Mouse (Mus musculus) thymus, postnatal 4 days (tissue): Measurements from ENCODE around the gene Pcolce2.

Experiments
- DNase-seq: peaks from one replicate; pipeline ENCODE4 v3.0.0; 2021

The Pcolce2 gene

DNA sequence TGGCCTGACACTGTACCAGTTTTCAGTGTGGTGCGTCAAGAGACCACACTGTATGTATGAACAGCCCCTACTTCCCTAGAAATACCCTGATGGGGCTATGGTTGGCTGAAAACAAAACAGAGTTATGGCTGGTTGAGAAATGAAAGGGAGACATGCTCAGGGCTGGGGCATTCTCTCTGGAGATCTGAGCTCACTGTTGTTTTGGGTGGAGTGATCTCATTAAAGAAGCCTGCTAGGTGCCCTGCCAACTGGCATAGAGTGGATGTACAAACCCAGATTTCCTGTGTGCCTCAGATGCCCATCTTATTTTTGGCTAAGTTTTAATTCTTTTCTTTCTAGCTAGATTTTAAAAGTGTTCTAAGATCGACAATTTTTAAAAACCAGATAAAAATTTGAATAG is 20.5 kb downstream of the Pcolce2 start:
- DNase-seq: no peak

DNA sequence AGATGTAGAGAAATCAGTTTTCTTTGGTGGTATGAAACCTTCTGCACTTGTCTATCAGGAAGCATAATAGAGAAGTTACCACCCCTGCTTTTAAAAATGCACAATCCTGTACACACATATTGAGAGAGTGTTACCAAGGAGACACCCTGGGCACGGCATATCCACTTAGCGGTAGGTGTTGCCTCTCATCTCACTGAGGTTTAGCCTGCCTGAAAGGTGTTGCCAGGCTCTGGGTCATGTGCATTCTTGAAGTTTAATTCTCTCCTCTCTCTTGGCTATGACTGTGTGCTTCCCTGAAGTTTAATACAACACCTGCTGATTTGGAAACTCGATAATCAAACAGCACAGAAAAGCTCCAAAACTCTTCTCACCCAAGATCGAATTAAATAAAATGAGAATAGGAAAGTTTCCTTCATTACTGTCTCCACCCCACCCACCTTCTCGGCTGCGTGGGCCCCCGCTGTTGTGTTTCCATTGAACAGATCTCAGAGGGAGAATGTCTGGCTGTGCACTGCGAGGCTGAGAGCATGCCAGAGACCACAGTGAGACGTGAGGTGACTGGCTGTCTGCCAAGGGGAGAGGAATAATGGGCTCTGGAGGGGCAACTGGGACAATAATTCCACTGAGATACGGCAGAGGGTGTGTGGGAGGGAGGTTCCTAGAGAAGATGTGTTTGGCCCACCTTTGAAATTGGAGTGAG is 27.0 kb downstream of the Pcolce2 start:
- DNase-seq: no peak

DNA sequence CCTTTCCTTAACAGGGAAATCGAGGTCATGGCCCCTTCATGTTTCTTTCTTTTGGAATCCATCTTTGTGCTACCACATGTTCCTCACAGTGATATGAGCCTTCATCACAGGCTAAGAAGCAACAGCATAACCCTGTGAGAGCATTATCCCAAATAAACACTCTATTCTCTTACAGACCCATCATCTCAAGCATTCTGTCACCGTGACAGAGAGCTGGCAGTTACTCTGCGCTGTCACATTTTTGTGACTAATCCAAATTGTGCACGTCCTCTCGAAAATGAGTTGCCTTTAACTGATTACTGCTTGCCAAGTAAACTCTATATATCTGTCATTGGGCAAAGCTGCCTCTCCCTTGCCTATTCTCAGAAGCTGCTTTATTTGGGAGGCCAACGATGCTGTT is 28.4 kb downstream of the Pcolce2 start:
- DNase-seq: no peak

DNA sequence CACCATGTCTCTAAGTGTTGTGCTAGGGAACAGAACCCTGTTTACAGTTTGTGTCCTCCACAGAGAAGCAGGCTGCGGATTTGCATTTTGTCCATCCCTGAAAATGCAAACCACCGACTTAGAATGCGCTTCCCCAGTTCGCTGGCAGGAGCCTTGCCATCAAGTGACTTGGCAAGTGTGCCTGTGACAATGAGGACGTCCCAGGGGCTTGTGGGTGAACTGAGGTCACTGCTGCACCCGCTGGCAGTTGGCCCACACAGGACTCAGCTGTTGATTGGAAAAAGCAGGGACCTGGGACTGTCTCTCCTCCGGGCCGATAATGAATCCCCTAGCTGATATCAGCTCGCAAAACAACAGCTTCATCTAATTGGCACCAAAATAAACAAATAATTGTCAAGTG is 30.4 kb downstream of the Pcolce2 start:
- DNase-seq: no peak

DNA sequence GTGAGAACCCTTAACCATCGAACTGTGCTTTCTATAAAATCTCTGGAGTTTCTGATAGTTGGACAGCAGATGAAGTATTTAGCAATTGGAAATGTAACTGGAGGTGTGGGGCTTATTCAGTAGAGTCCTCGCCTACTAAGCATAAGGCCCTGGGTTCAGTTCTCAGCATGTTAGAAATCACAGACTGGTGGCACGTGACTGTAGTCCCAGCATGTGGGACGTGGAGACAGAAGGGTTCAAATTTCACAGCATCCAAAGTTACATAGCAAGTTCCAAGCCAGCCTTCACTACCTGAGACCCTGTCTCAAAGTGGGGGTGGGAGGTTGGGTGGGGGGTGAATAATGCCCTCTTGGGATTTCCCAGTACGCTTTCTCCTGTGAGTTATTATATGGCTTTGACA is 30.9 kb downstream of the Pcolce2 start:
- DNase-seq: no peak

DNA sequence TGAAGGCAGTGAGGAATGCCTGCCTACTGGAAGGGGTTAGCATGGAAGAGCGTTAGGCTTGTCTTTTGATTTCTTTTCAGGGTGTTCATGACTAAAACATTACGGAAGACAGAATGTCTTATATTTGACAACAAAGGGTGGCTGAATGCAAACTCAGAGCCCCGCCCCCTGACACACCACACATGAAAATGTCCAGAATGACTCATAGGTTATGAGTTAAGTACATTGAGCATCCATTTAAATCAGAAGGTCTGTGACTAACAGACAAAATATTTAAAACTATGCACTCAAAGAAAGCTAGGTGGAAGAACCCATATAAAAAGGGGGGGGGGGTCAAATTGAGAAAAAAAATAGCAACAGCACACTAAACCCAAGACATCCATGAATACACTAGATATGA is 34.9 kb downstream of the Pcolce2 start:
- no peak for DNase-seq

DNA sequence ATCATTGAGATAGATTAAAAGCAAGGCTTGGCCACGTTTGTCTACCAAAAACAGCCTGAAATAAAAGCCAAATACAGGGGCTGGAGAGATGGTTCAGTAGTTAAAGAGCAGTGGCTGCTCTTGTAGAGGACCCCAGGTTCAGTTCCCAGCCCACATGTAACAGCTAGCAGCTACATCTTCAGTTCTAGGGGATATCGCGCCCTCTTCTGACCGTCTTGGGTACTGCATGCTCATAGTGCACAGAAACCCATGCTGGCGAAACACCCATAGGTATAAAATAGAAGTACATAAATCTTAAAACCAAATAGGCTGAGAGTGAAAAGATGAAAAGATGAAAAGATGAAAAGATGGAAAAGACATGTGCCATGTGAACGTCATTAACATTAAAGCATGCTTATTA is 35.4 kb downstream of the Pcolce2 start:
- DNase-seq: no peak

DNA sequence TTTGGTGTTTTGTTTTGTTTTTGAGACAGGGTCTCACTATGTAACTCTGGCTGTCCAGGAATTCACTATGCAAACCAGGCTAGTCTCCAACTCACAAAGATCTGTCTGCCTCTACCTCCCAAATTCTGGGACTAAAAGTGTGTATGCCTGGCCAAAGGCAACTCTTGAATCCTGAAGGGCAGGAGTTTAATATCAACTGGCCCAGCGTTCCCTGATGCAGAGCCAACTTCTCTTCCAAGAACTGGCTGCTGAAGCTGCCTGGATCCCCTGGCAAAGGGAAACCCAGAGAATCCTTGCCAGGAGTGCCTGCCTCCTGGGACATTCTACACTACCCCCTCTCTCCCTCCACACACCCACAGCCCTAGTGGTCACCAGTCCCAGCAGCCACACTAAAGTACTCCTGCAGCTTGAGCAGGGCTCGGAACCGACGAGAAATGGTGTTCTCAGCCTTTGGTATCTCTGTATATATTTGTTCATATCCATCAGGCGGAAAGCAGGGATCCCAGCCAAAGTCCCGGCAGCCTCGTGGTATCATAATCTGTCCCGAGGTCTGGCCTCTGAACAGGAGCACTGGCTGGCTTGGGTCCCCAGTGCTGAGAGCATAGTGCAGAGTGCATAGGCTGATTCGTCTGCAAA is 37.8 kb downstream of the Pcolce2 start:
- no peak for DNase-seq

DNA sequence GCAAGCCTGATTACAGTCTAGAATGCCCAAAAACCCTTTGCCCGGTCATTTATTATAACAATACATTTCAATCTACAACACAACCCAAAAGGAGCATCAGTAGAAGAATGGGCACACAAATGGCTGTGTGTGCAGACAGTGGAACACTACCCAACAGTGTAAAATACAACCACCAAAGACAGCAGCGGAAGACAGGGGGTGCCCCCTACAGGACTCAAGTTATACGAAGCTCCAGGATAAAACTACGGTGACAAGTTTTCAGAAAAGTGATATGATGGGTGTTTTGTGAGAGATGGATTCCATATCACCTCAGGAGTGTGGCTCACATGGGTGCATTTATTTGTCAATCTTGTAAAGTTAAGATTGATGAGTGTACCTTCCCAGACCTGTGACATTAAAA is 38.6 kb downstream of the Pcolce2 start:
- no peak for DNase-seq

DNA sequence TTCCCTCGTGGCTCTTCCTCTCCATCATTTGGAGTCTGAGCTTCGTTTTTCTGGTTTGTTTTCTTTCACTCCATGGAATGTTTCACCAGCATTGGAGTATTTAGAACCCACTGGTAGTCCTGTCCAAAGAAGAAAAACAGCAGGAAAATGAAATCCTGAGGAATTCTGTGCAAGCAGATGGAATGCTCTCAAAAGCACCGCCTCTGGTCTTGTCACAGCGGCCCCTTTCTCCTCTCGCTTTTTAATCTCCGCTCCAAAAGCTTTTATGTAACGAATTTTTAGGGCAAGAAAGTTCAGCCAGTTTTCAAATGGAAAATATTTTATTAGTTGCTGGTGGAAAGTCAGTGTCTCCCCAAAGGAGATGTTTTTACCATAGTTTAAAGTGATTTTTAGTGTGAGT is 42.6 kb downstream of the Pcolce2 start:
- DNase-seq: no peak

DNA sequence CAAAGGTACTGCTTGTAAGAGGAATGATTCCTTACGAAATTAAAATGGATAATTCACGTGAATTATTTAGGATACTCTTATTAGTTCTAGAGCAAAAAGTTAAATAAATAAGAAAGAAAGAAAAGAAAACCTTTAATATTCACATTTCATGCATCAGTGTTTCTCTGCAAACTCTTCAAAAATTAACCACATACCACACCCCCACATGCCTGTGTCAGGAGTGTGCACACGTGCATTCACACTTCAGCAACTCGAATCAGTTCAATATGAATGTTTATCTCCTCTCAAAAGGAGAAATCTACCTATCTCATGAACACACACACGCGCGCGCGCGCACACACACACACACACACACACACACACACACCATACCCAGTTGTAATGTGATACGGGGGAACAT is 43.3 kb downstream of the Pcolce2 start:
- DNase-seq: no peak

DNA sequence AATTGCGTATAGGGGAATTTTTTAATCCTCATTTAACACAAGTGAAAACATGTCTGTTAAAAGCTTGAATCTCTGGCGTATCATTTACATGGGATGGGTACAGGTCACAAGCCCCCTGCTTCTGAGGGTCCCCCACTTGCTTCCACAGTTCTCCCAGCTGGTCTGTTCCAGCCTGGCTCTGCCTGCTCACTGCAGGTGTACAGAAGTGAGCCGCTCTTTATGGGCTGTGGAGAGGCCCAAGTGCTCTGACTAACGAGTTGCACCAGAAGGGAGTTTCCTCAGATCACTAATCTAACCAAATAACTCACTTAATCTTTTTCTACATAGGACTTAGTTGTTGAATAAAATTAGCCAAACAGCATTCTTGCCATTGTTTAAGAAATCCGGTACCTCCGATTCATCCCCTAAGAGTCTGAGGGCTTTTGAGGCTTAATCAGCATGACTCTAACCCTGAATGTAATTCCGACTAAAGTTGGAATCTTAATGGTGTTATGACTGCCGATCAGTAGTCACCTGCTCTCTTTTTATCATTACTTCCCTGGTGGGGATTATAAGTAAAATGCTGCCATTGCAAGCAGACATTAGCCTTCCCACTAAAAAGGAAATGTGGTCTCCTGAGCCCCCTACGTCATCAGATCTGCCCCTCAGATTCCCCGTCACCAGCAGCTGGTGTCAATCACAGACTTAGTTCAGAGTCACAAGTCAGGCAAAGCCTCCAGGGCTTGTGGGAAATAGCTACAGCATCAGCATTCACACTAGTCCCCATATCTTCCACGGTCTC is 48.4 kb downstream of the Pcolce2 start:
- no peak for DNase-seq

DNA sequence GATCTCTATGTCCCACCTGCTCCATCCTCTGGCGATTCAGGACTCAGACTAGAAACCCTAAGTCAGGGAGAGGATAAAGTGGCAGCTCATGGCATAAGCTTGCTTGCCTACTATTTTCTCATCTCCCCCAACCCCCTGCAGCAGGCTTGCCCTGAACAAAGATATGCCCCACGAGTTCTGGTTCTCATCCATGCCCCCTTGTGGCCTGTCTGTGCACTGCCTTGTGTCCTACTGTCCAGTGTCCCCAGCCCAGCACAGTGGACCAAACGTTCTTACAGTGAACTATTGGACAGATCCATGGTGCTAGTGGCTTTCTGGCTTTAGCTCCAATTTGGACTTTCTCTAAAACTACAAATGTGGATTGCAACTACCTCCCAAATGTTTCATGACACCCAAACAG is 50.7 kb downstream of the Pcolce2 start:
- DNase-seq: peak; percentile 22

DNA sequence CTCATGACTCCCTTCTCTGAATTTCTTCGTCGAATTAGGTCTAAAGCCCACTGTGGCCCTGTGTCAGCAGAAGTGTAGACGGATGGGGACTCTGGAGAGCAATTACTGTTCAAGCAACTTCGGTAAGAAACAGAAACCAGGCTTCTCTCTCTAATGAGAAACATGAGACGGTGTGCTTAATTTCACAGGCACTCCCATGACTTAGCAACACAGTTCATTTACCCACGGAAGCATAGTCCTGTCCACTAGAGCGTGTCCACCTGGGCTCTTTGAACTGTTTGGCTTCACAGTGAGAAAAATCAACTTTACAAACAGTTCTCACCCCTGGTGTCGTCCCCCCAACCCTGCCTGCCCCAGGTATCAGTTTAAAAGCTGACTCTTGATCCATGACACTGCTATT is 55.4 kb downstream of the Pcolce2 start:
- no peak for DNase-seq

DNA sequence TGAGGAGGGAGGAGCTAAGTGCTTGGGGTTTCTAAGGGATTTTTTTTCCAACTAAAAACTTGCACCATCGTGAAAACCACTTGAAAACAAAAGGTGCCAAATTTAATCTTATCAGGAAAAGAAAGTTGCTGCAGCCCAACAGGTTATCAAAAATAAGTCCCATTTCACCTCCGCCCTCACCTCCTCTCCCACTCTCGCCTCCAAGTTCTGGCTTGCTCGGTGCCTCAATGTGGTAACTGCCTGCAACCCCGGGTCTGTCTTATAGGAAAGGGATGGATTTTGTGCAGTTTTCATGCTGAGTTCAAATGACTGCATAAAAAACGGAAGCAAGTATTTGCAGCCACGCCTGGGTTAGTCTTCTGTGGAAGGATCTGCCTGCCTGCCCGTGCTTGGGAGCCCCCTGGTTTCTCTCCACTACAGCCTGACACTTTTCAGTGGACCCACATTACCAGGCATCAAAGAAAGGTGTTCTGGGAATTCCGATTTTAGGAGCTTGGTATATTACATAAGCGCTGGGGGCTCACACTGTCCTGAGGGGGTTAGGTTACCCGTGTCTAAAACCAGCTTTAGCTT is 56.2 kb downstream of the Pcolce2 start:
- no peak for DNase-seq

DNA sequence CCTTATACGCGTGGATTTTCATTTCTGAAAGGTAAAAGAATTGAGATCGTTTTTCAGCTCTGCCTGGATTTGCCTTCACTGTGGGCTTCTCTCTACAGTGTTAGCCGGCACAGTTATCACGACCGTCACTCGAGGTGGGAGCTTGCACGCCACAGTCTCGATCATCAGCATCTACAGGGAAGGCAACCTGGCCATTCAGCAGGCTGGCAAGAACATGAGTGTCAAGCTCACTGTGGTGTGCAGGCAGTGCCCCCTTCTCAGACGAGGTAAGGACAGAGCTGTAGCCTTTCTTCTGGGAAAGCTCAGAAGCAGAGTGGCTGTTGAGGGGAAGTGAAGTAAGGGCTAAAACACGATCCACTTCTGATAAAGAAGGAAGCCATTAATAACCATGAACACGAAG is 57.1 kb downstream of the Pcolce2 start:
- no peak for DNase-seq

DNA sequence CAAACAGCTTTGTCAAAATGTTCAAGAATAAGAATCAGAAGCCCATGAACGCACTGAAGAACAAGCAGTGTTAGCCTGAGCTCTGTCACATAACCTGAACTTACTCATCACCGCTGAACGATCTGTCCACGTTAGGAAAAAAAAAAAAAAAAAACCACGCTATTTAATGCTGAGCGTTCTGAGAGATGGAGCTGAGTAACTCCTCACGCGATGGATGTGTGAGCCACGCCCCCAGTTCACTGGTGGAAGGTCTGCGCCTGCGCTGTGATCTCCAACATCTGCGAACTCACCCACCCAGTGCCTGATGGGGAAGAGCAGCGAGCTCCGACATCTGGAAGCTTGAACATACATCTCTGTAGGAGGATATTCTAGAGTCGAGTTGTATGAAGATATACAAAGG is 57.6 kb downstream of the Pcolce2 start:
- DNase-seq: no peak

DNA sequence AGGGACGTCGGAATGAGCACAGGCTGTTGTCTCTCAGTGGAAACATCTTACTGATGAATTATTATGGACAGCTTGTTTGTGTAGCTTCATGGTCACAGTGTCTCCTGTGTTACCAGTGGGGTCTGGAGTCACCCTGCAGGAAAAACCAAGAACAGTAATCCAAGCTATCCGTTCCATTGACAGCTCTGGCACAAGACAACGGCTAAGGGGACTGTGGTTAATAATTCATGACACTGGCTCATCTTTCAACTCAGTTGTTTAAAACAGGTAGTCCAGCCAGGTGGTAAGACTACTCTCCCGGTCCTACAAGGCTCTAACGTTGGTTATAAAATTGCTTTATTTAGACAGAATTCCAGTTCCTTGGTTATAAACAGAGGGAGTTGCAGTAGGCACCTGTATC is 59.2 kb downstream of the Pcolce2 start:
- DNase-seq: no peak

DNA sequence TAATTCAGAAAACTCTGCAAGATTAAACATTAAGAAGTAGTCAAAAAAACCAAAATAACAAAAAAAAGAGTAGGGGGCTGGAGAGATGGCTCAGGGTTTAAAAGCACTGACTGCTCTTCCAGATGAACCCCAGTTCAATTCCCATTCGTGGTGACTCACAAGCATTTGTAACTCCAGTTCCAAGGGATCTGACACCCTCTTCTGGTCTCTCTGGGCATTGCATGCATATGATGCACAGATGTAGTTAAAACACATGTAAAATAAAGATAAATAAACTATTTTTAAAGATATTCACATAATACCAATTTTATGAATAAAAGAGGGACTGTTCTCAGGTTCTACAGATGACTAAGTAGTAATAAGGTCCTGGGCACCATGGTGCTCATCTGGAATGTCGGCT is 60.4 kb downstream of the Pcolce2 start:
- peak; percentile 52 for DNase-seq

DNA sequence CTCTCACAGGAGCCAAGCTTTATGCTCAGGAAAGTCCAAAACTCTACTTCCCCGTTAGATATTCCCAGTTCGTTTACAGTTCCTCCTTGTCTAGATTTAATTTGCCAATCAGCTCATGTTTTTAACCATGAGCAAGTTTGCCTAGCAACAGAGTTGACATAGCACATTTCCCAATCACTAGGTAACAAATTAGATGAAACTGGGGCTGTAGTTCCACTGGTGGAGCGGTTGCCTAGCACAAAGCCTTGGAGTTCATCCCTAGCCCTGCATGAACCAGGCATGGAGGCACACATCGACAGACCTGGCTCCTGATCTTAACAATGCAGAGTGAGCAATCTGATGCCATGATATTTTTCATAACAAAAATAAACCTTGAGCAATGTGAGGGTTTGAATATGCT is 61.9 kb downstream of the Pcolce2 start:
- DNase-seq: no peak

DNA sequence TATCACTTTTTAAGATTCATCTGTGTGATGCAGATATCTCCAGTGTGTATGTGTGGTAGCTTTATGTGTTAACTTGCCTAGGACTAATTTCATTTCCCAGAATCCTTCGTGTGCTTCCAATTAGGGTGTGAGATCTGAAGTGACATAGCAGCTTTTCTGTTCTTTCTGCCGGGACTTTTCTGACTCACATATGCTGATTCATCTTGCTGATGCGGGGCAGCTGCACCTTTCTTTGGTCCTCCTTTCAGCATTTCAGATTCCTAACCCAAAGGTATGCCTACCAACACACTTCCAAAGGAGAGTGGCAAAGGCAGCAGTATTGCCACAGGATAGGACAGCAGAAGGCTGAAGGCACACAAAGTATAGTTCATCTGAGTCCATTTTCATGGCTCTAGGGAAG is 66.7 kb downstream of the Pcolce2 start:
- DNase-seq: no peak

DNA sequence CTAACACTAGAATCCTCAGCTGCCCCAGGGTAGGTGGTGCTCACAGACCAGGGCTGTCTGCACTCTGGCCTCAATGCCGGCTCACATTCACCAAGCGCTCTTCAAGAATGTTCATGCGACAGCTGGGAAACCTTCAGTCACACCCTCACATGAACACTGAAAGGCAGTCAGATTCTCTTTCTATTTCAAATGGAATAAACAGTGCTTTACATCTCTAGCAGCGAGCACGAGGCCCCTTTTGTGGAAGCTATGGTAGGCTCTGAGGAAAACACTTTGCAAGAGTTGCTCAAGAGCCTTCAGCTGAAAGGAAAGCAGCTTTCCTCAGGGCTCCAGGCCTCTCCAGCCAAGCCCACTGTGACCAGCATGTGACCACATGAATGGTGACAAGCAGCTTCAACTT is 68.0 kb downstream of the Pcolce2 start:
- no peak for DNase-seq

DNA sequence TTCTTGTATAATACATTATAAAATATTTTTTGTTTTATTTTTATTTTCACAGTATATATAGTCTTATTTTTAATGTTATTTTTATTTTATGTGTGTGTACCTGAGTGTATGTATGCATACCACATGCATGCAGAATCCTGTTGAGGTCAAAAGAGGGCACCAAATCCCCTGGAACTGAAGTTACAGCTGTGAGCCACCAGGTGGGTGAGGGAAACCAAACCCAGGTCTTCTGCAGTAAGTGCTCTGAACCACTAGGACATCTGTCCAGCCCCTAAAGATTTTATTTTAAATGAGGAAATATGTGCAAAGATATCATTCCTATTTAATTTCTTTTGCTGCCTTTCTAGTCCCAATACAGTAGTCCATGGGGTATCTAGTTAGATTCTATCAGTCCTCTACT is 71.5 kb downstream of the Pcolce2 start:
- DNase-seq: no peak

DNA sequence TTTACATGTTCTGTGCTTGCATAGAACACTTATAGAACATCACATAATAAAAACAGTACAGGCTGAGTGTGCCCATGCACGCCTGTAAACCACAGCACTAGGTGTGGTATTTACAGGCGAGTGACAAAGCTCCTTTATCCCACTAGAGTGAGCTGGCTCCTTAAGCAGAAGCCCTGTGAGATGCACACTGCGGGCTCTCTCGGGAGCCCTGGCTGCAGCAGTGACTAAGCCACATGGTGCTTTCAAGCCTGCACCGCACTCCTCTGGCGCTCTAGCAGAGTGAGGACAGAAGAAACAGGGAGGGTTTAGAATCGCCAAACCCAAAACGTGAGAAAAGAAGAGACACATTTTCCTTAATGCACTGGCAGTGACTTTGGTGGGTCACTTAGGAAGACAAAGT is 75.2 kb downstream of the Pcolce2 start:
- no peak for DNase-seq
